Mouse (Mus musculus) large intestine, adult 2 months (tissue): ENCODE measurements around the gene Gm29797. TPM values are rescaled to one million over a fixed set of nuclear protein-coding genes. Genes with fewer than 3 reads are reported as not detected.

Source experiments
- DNase-seq: peaks from one replicate; pipeline ENCODE4 v3.0.0-alpha.2; 2012; ENCODE audit warnings: low read depth, low spot score
- WGBS: fragments of 180-500 bp; shearing (Covaris S2); methylation state at CpG from one replicate; pipeline ENCODE4 v1.1.7; 2018; 5-methylcytosine and 5-hydroxymethylcytosine counted together
- polyA plus RNA-seq: library from polyadenylated mRNA; depleted of rRNA; stranded (reverse); fragments of >200 nt; gene quantifications from 2 replicates; pipeline ENCODE4 v1.2.3, GENCODE M21; 2012

Gm29797 gene
- polyA plus RNA-seq, 1 experiment: 0.20 TPM

DNA sequence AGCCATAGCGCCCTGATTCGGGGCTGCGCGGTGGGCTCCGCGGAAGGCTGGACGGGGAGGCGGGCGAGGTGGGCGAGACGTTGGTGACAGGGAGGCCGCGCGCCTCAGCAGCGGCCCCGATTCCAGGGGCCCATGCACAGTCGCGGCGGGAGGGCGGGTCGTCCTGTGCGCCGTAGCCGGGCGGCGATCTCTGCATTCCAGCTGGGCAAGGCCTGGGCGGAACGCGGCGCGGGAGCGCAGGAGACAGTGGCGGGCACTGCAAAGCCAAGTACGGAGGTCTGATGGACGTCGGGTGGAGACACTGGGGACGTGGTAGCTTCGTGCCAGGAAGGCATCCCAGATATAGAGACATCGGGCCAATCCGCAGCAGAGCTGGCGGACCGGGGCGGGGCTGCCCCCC, 14.5 kb downstream of the Gm29797 start, which contains the start of gene Sox18:
Gene Sox18 (minus strand): TSS at position 315 of the 400 bp plus-strand sequence.
- no peak for DNase-seq
- WGBS: 2% methylated on average over 43 of the region's 43 CpGs

DNA sequence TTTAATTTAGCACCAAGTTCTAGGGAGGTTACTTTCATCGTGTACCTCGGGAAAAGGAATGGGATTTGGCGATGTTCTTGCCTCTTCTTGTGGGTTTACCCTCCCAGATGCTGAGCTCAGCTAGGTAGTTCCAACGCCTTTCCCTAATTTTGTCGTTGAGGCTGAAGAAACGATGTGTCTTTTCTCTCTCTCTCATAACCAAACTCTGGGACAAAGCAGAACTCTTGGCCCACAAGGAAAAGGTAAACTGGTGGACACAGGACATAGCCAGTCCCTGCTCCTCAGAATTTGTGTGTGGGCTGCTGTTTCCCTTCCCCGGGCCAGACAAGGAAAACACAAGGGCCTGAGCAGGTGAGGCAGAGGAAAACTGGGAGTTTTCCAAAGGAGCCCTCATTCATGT, 15.2 kb downstream of the Gm29797 start:
- 42% methylated on average over 7 of the region's 7 CpGs for WGBS
- DNase-seq: no peak

DNA sequence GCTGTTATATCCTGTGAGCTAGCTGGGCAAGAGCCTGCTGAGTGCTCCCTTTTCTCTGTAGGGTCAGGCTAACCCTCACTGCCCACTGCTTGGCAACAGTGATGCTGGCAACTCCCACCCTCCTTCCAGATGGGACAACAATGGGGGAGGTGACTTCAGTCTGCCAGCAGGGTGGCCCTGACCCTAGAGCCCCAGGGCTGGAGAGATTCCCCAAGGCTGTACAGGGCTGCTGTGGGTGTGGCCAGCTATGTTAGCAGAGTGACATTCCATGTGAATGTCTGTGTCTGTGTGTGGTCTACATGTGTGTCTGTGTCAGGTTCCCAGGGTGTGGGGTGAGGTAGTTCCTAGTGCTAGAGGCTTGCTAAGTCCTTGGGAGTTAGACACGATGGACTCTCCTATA, 16.7 kb downstream of the Gm29797 start:
- 41% methylated on average over 1 of the region's 1 CpGs for WGBS
- DNase-seq: no peak

DNA sequence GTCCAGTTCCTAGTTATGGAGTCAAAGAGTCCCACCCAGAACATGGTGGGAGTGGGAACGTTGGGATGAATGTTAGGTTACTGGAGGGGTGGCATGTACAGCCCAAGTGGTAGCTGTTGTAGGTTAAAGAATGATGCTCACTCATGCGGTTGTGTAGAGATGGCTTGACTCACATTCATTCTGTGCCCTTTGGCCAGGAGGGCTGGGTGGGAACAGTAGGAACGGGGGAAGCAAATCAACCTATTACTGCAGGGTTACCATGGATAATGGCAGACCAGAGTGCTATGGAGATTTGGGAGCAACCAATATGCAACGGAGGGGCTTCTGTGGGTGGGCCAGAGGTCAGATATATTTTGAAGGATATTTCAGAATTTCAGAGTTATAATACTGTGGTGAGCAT, 18.1 kb downstream of the Gm29797 start:
- 68% methylated on average over 4 of the region's 4 CpGs for WGBS
- DNase-seq: no peak

DNA sequence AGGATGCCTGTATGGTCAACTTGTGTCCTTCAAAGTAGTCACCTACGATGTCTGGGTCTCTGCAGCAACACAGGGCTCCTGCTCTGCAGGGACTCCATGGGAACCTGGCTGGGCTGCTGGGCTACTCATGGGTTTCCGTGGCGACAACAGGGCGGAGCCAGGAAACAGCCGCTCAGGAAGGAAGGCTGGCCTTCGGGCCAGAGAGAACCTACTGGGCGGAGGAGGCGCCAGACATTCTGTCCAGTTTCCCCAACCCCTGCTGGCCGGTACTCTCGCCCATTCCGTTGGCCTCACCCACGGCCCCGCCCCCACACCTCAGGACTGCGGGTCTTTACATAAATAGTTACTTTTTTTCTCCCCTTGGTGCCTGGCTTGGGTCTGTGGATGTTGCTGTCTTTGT, 18.6 kb downstream of the Gm29797 start:
- no peak for DNase-seq
- 3% methylated on average over 14 of the region's 14 CpGs for WGBS

DNA sequence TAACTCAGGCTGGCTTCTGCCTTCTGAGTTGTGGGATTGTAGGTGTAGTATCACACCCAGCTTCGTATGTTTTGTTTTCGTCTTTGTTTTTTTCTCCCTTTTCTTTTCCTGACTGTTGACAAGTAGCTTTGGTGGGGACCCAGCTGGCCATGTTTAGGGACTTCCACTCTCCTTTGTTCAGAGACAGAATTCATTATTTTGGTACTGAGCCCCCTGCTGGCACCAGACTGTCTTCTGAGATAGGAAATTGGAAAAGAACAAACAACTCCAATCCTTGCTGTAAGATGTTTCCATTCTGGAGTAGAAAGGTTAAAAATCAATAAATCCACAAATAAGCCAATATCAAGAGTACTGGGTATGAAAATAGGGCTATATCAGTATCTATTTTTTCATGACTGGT, 19.6 kb downstream of the Gm29797 start:
- WGBS: 58% methylated on average over 2 of the region's 2 CpGs
- no peak for DNase-seq

DNA sequence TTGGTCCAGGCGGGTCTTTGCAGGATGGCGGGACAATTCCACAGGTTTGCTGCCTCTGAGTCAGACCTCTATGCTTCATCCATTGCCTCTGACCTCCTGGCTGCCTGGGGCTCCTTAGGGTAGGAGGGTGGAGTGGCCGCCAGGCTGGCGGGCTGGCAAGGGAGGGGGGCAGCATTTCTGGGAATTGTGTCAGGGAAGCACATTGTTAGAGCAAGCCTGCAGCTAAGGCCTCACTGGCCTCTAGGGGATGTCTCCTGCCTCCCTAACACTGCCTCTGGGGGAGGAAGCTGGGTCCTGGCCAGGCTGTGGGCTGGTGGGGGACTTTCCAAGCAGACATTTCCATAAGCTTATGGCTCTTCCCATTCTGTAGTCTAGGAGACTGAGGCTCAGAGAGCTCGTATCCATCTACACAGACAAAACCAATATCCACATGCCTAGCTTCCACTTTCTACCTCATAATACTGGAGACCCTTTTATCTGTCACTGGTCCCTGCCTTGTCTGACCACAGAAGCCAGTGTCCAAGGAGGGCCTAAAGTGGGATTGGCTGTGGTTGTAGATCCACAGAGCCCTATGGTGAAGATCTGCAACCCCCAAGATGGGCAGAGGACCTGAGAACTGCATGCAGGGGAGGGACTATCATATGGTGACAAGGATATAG, 20.4 kb downstream of the Gm29797 start:
- DNase-seq: no peak
- 74% methylated on average over 5 of the region's 5 CpGs for WGBS

DNA sequence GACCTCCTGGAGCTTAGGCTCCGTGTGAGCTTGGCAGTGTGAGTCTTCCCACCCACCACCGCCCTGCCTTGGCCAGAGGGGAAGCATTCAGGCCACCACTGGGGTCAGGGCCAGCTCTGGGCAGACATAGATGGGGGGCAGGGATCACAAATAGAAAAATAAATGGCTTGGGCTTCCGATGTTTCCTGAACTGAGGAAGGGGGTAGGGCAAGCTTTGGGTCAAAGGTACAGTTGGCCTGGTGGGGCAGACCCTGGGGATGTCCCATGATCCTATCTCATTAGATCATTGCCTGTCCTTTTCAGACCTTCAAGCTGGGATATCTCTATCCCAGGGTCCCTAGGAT, 20.9 kb downstream of the Gm29797 start:
- no peak for DNase-seq
- WGBS: 48% methylated on average over 3 of the region's 3 CpGs

DNA sequence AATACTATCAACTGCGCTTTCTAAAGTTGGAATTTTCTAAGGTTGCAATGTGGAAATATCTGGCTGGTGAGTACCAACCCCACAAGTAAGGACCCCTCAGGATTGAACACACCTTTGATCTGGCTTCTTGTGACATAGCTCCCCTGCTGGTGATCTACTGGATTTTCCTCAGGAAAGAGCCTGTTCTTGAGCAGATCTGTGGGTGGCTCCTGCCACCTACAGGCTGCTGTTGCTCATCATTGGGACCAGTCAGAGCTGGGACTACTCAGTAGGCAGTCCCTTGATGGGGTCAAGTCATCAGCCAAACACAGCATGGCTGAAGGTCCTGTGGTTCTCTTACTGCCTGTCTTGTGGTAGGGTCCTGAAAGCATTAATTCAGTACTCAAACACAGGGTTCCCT, 21.9 kb downstream of the Gm29797 start:
- WGBS: 56% methylated on average over 1 of the region's 1 CpGs
- DNase-seq: peak; percentile 56

DNA sequence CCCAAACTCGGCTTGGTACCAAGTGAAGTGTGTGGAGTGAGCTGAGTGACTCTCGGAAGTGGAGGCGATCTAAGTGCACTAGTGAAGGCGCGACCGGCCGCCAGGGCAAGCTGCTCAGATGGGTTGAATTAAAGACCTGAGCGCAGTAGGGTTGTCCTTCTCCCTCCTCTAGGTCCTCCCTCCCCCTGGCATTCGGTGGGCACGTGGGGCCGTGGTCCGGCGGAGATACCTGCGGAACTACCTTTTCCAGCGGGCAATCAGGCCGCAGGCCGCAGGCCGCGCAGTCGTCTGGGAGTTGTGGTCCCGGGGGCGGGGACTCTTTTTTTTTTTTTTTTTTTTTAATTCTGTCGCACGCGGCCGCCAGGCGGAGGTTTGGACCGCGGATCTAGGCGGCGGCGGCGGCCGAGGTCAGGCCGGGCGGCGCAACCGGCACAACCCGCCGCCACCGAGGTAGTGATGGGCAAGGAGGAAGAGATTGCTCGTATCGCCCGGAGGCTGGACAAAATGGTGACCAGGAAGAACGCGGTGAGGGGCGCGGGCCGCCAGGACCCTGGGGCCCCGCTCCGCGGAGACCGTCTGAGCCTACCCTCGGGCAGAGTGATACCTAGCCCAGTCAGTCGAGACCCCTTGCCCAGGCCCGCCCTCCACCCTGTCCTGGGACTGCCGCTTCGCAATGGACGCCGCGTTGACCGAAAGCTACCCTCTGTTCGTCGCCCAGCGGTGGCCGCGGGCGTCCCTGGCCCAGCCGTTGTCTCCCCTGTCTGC, 23.3 kb downstream of the Gm29797 start, which contains the start of gene Tcea2:
Gene Tcea2 (plus strand): TSS at position 360 of the 765 bp plus-strand sequence.
- under 1% methylated on average over 68 of the region's 69 CpGs for WGBS

DNA sequence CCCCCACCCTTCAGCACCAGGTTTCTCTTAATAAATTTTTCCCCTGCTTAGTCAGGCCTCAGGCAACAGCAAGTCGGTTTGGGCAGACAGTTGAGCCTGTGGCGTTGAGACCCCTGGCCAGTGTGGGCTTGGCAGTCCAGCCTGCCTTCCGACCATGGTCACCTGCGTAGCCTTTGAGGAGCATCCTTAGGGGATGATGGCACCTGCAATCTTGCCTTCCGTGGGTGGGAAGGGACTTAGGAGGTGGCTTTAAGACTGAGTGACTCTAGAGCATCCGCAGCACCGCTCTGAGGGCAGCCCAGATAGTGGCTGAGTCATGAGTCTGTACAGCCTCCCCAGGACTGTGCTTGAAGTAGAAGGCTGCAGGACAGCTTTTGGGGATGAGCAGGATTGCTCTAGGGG, 23.9 kb downstream of the Gm29797 start:
- no peak for DNase-seq
- 25% methylated on average over 7 of the region's 7 CpGs for WGBS

More for the DNA sequence above, 23.3 kb downstream of the Gm29797 start, which contains the start of gene Tcea2:
- no peak for DNase-seq

DNA sequence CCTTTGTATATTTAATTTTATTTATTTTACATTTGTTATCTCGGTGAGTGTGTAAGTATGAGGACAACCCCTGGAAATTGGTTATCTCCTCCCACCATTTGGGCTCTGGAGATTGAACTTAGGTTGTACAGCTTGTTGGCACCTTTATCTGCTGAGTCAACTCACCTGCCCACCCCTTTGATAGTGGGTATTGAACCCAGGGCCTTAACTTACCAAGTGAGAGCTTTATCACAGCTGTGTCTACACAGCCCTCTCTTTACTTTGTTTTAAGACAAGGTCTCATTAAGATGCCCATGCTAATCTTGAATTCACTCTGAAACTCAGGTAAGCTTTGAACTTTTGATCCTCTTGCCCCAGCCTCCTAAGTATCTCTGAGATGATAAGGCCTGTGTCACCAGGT, 25.1 kb downstream of the Gm29797 start:
- WGBS: 87% methylated on average over 1 of the region's 1 CpGs
- DNase-seq: no peak

DNA sequence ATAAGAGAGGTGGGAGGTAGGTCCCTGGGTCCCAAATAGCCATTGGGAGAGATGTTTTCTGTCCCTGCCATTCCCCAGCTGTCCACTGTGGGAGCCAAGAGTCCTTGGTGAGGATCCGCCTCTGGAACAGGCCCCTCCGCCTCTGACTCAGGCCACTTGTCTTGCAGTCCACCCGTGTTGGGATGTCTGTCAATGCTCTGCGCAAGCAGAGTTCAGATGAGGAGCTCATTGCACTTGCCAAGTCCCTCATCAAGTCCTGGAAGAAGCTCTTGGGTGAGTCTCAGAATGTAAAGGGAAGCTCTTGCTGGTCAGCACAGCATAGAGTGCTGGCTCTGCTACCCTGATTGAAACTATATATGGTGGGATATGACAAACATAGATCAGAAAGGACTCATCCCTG, 26.5 kb downstream of the Gm29797 start:
- 66% methylated on average over 4 of the region's 4 CpGs for WGBS
- no peak for DNase-seq

DNA sequence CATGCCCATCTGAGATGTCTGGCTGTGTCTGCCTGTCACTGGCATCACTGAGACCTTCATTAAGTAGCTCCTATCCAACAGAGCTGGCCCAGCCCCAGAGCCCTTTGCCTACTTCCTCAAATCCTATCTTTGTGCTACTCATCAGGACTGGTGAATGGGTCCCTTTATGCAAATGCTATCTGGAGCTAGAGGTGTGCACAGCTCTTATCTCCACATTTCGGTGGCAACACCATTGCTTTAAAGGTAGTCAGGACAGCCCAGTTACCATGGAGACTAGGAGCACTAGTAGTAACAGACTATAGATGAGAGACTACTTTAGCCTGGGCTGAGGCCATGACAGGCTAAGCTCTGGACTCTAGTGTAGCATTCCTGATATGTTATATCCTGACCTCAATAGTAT, 27.9 kb downstream of the Gm29797 start:
- WGBS: 72% methylated on average over 1 of the region's 1 CpGs
- no peak for DNase-seq

DNA sequence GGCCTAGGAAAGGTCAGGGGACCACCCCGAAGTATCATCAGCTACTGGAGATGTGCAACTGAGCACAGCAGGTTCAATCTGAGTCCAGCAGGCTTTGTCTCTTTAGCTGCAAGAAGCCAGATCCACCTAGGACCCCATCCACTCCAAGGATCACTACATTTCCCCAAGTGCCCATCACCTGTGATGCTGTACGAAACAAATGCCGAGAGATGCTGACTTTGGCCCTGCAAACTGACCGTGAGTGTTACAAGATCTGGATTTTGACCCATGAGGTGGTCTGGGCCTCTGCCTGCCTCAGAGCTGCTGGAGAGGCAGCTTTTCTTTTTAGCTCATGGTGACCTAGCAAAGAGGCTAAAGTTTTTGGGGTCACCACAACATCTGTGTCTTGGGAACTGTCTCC, 28.9 kb downstream of the Gm29797 start:
- WGBS: 93% methylated on average over 4 of the region's 4 CpGs
- no peak for DNase-seq

DNA sequence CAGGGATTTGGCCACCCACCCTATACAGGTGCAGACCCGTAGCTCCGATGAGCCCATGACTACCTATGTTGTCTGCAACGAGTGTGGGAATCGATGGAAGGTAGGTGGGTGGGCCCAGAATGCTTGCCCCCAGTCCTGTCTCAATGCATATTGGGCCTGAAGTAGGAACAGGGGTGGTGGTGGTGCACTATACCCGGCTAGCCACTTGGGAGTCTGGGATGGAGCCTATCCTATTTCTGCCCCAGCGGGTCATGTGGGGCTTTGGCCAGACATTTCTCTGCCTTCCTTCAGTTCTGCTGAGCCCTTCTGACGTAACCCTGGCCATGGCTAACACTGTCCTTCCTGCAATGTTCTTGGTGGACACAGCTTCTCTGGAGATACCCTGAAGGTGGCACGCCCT, 30.8 kb downstream of the Gm29797 start:
- DNase-seq: no peak
- 94% methylated on average over 8 of the region's 8 CpGs for WGBS

DNA sequence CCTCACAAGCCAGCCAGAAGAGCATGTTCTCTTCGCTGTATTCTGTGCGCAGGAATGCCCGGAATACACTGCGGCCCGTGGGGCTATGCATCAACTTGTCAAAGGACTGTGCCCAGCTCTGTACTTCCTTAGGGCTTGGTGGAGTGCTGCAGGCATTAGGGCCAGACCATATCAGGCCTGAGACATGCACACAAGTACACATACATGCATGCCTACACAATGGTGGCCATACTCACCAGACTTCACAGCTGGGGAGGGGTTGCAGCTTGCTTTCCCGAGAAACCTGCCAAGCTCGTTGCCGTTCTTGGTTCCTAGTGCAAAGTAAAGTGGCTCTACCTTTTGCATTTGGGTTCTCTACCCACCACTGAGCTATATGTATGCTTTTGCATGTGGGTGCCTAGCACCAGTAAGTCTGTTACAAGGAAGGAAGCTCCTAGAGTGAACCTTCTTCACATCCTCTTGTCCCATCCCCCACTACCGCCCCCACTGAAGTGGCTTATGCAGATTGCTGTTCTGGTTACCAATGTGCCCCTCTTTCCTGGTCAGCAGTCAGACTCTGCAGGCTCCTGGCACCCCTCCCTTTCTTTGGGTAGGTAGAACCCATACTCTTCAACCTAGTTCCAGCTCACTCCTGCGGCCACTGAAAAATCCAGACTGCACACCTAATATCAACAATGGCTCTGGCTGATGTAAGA, 32.8 kb downstream of the Gm29797 start:
- 92% methylated on average over 10 of the region's 10 CpGs for WGBS
- no peak for DNase-seq

DNA sequence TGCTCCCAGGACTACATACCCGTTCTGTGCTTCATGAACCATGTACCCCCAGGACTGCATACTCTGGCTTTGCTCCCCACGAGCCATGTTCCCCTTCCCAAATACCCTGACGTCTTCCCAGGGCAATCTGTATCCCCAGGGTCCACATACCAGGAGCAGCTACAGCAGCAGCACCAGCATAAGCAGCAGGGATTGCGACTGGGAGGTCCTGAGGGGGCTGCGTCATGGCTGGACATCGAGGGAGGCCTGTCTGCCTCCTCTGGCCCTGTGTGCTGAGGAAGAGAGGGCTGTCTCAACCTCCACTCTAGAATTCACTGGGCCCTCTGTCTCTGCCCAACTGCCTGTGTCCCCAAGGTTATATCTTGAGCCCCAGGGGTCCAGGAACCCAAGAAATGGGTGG, 34.2 kb downstream of the Gm29797 start:
- DNase-seq: no peak
- WGBS: 83% methylated on average over 6 of the region's 6 CpGs

DNA sequence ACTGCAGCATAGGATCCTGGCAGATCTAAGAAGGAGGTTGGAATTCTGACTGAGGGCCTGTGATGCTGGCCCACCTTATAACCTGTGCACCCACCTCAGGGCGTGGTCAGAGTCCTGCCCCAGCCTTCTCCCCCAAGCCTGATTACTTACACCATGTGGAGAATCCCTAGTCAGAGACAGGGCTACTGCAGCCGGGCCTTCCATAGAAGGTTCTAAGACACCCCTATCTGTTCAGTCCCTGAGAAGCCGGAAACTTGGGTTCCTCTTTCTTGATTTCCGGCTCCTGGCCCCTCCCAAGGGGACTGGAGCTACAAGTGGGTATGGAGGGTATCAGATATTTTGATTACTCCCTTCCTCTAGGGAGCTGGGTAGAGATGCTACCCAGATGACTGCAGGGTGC, 34.7 kb downstream of the Gm29797 start:
- no peak for DNase-seq
- WGBS: 78% methylated on average over 4 of the region's 4 CpGs

DNA sequence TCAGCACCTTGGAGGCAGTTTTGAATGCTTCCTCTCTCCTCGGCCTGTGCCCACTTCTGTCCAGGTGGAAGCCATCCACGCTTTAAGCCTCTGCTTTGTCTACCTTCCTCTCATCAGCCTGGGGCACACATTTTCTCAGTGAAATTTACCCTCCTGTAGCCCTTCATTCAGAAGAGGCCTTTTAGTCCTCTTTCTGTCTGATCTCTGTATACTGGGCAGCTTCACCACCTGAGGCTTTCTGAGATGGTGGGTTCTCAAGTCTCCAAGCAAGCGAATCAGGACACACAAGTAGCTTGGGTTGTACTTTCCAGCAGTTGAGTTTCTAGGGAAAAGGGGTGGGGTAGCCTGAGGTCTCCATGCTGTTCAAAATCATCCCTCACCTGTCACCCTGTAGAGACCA, 35.5 kb downstream of the Gm29797 start:
- WGBS: 95% methylated on average over 3 of the region's 3 CpGs
- DNase-seq: no peak
